Mouse (Mus musculus): ENCODE measurements around the gene Inpp5b. TPM values are rescaled to one million over a fixed set of nuclear protein-coding genes. Genes with fewer than 3 reads are reported as not detected.

The Inpp5b gene
- polyA plus RNA-seq, 1 experiment from 2014 or later = 13.7 TPM

MicroRNA genes within 50 kb of the gene (microRNA counts, 519-probe panel; counts per million panel counts)
- microRNA mmu-miR-697 (not detected), microRNA mmu-miR-698 (not detected)

Small RNA genes lying within 50 kb of the gene (microRNA-seq; reads per million reads assigned to microRNA genes)
- not detected for gene Gm24721
- not detected for gene Mir697
- not detected for gene Mir698

Other genes with a start within 250 kb of the Inpp5b start
- 0.14 TPM in 1 of 2 replicates, not detected in the other for gene 3100002H09Rik, start 131.0 kb upstream of the Inpp5b start, polyA plus RNA-seq (2015; fragmentation: Nextera tagmentation; extraction: Ambion mirVana)
- gene Pou3f1, start 85.0 kb upstream of the Inpp5b start, polyA plus RNA-seq (2015; fragmentation: Nextera tagmentation; extraction: Ambion mirVana) = 0.14 and 0.15 TPM in 2 replicates
- gene Utp11, start 48.2 kb upstream of the Inpp5b start, polyA plus RNA-seq (2015; fragmentation: Nextera tagmentation; extraction: Ambion mirVana) = 42.6 and 47.5 TPM in 2 replicates
- 6.2 and 7.5 TPM in 2 replicates for gene Fhl3, start 41.1 kb upstream of the Inpp5b start, polyA plus RNA-seq (2015; fragmentation: Nextera tagmentation; extraction: Ambion mirVana)
- 73.6 and 86.5 TPM in 2 replicates for gene Sf3a3, start 27.1 kb upstream of the Inpp5b start, polyA plus RNA-seq (2015; fragmentation: Nextera tagmentation; extraction: Ambion mirVana)
- gene Mtf1, start 60.3 kb downstream of the Inpp5b start, polyA plus RNA-seq (2015; fragmentation: Nextera tagmentation; extraction: Ambion mirVana) = 10.1 and 10.6 TPM in 2 replicates
- gene Yrdc, start 108.8 kb downstream of the Inpp5b start, polyA plus RNA-seq (2015; fragmentation: Nextera tagmentation; extraction: Ambion mirVana) = 20.4 and 23.8 TPM in 2 replicates
- 40.3 and 43.9 TPM in 2 replicates for gene 1110065P20Rik, start 109.3 kb downstream of the Inpp5b start, polyA plus RNA-seq (2015; fragmentation: Nextera tagmentation; extraction: Ambion mirVana)
- 0.16 TPM in 1 of 2 replicates, not detected in the other for gene Maneal, start 120.3 kb downstream of the Inpp5b start, polyA plus RNA-seq (2015; fragmentation: Nextera tagmentation; extraction: Ambion mirVana)
- 0.10 TPM in 1 of 2 replicates, not detected in the other for gene Epha10, start 139.0 kb downstream of the Inpp5b start, polyA plus RNA-seq (2015; fragmentation: Nextera tagmentation; extraction: Ambion mirVana)
- gene 9930104L06Rik, start 195.2 kb downstream of the Inpp5b start, polyA plus RNA-seq (2015; fragmentation: Nextera tagmentation; extraction: Ambion mirVana) = 8.2 and 9.7 TPM in 2 replicates
- 106 and 111 TPM in 2 replicates for gene Cdca8, start 197.5 kb downstream of the Inpp5b start, polyA plus RNA-seq (2015; fragmentation: Nextera tagmentation; extraction: Ambion mirVana)
- 6.6 and 9.9 TPM in 2 replicates for gene Rspo1, start 244.6 kb downstream of the Inpp5b start, polyA plus RNA-seq (2015; fragmentation: Nextera tagmentation; extraction: Ambion mirVana)

Measured in heart, embryonic 15.5 days (tissue).